Mouse (Mus musculus): ENCODE measurements at regions not wholly inside any gene's neighbourhood (a gene's known extent, or its start where the extent isn't known, plus 50 kb on each side); places are given as distances from the start of the nearest gene placed in this dataset.
"Not testable (repeated sequence)": the region's sequence is repeated elsewhere in the genome, so short reads cannot be mapped to it uniquely, and the experiment has no call there.

GRCm38 (mm10) chr14:71104617-71105016 is 505.0 kb upstream of the Fam160b2 start:
- DNase-seq (ENCODE audit: low read depth): no peak

GRCm38 (mm10) chr14:71103955-71104354 is 504.3 kb upstream of the Fam160b2 start:
- peak; percentile 74 for DNase-seq (ENCODE audit: low read depth)

- no peak for DNase-seq (ENCODE audit: low read depth)
Measured at GRCm38 (mm10) chr14:71095661-71096422, 496.2 kb upstream of the Fam160b2 start.

GRCm38 (mm10) chr14:71092626-71093326 is 493.1 kb upstream of the Fam160b2 start:
- DNase-seq (ENCODE audit: low read depth): no peak

- DNase-seq (ENCODE audit: low read depth): no peak
Measured at GRCm38 (mm10) chr14:71085721-71086120, 486.1 kb upstream of the Fam160b2 start.

- DNase-seq (ENCODE audit: low read depth): peak; percentile 1
Measured at GRCm38 (mm10) chr14:71082327-71082726, 482.7 kb upstream of the Fam160b2 start.

GRCm38 (mm10) chr14:71075671-71076070 is 476.0 kb upstream of the Fam160b2 start:
- no peak for DNase-seq (ENCODE audit: low read depth)

GRCm38 (mm10) chr14:71074019-71074418 is 474.4 kb upstream of the Fam160b2 start:
- DNase-seq (ENCODE audit: low read depth): no peak

GRCm38 (mm10) chr14:71065669-71066068 is 466.0 kb upstream of the Fam160b2 start:
- DNase-seq (ENCODE audit: low read depth): peak; percentile 51

- no peak for DNase-seq (ENCODE audit: low read depth)
Measured at GRCm38 (mm10) chr14:71056601-71057000, 457.0 kb upstream of the Fam160b2 start.

- DNase-seq (ENCODE audit: low read depth): no peak
Measured at GRCm38 (mm10) chr14:71055480-71055879, 455.8 kb upstream of the Fam160b2 start.

- no peak for DNase-seq (ENCODE audit: low read depth)
Measured at GRCm38 (mm10) chr14:71053788-71054641, 454.4 kb upstream of the Fam160b2 start.

GRCm38 (mm10) chr14:71047096-71047495 is 447.5 kb upstream of the Fam160b2 start:
- no peak for DNase-seq (ENCODE audit: low read depth)

GRCm38 (mm10) chr14:71043879-71044770 is 444.5 kb upstream of the Fam160b2 start:
- DNase-seq (ENCODE audit: low read depth): not testable (repeated sequence)

GRCm38 (mm10) chr14:71036620-71037019 is 437.0 kb upstream of the Fam160b2 start:
- no peak for DNase-seq (ENCODE audit: low read depth)

- DNase-seq (ENCODE audit: low read depth): no peak
Measured at GRCm38 (mm10) chr14:71033586-71033985, 434.0 kb upstream of the Fam160b2 start.

GRCm38 (mm10) chr14:71030164-71030880 is 430.7 kb upstream of the Fam160b2 start:
- no peak for DNase-seq (ENCODE audit: low read depth)

Measured in 416B (cell line).